Mouse (Mus musculus): Measurements from ENCODE around the gene Erbb4.

DNA sequence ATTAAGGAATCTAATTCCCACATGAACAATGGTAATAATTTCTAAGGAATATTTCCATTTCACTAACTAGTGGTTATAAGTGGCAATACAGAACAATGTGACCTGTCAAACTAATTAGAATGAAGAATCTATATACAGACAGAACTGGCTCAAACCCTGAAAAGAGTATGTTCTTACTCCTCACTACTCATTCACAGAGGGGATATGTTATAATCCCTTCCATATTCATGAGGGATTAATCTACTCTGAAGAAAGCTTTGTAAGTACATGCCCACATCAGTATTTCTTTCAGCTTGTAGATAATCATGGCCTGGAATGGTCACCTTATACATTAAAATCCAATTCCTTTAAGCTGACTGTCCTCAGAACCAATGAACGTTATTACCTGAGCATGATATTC lies 276.3 kb downstream of the Erbb4 start:
- TF ChIP-seq CTCF (IDR thresholded peaks at IDR 0.05; ENCODE audit: insufficient read depth, low read length) (no peak), POLR2A (IDR thresholded peaks at IDR 0.05; ENCODE audit: borderline replicate concordance, extremely low read depth, low read depth, low read length) (no peak)
